Mouse (Mus musculus): ENCODE results near the gene Grk3.

Grk3 gene

DNA sequence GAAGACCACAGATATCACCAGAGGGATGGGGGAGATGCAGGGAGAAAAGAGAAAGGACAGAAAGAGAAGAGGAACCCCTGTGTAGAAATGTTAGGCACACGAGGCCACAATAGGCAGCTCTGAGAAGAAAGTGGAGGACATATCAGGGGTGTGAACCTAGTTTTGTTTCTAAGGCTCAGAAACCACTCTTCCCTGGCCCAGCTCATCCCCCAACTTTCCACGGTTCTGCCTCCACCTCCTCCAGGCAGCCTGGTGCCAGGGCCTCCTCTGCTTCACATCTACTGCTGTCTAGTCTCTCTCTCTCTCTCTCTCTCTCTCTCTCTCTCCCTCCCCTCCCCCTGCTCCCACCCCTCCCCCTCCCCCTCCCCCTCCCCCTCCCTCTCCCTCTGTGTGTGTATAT, 7.1 kb downstream of the Grk3 start:
- DNase-seq (ENCODE audit: low spot score), result no peak

DNA sequence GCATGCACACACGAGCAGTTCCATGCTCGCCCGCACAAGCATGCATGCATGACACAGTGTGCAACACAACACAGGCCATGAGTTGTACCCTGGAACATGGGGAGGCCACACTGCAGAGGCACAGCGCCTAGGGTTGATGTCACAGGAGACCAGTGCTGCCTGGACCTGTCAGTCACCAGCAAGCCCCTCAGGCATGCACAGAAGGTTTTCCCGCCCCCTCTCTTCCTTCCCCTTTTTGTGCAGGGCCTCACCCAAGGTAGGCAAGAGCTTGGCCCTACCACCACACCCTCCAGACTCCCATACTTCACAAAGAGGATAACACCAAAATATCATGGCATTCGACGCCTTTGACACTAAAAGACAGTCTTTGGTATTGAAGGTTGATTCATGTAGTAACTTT, 8.6 kb downstream of the Grk3 start:
- DNase-seq (ENCODE audit: low spot score), result no peak

DNA sequence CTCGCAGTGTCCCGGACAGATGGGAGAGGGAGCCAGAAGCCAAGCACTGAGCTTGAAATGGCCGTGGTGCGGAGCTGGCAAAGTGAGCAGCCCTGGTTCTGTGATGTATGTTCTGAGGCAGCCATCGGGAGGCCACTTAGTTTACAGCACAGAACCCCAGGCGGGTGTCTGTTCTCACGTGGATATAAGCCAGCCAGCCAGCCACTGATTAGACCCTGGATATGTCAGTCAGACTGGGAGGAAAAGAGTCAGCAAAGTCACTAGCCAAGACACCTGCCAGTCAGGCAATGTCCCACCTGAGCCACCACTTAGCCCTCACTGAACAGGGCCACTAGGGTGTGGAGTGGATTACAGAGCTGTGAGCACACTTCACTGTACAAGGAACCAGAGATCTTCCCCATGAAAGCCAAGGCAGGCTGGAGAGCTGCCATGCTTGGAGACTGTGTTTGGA, 9.6 kb downstream of the Grk3 start:
- DNase-seq (ENCODE audit: low spot score), result no peak

DNA sequence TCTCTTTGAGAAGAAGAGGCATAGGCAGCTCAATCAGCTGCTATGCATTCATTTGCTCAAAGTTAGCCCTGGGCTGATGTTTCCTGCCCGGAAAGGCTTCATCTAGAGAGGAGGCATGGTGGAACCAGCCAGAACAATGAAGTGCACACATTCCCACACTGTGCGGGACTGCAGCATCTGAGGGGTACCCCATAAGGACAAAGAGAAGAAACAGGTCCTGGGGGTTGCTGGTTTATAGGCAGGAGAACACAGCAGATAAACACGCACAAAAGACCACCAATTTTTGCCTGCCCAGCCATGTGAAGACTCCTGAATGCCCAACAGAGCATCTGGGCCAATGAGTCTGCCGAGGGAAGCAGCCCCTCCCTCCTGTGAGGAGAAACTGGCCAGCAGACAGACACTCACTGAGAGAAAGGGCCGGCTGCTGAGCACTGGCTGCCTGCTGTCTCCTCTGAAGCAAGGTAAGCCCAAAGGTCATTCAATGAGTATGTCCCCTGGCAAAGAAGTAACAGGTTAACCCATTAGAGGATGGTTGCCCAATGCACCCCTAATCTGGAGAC, 12.7 kb downstream of the Grk3 start:
- DNase-seq (ENCODE audit: low spot score), result no peak

DNA sequence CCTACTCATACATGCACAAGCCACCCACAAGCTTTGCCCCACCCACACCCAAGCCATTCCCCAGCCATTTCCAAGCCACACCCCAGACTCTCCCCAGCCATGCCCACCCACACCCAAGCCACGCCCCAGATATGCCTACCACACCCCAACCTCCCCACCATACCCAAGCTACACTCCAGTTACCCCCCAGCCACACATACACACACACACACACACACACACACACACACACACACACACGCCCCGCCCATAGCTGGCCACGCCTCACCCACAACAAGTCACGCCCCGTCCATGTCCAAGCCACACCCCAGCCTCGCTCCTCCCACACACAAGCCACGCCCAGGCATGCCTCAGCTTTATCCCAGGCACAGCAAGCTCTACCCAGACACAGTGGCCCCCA, 16.4 kb downstream of the Grk3 start:
- no peak for DNase-seq (ENCODE audit: low spot score)

DNA sequence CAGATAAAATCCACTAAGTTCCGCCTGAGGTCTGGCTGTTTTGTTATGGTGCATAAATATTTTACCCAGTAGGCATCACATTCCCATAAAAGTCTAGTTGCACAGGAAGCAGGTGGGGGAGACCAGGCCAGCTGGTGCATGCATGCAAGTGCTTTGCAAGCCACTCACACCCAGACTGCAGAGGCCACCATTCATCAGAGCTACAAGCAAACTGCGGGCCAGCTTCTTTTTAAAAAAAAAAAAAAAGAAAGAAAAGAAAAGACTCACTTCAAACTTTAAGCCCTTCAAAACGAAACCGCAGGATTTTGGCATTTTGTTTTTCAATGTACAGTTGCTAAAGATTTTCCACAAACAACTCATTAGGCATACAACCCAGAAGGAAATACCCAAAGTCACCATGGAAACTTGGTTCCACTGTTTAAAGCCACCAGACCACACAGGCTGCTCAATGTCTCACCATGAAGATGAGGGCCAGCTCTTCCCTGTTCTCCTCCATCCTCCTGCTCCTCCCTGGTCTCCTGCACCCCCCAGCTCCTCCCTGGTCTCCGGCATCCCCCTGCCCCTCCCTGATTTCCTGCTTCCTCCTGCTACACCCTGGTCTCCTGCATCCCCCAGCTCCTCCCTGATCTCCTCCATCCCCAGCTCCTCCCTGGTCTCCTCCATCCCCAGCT, 17.9 kb downstream of the Grk3 start:
- no peak for DNase-seq (ENCODE audit: low spot score)

DNA sequence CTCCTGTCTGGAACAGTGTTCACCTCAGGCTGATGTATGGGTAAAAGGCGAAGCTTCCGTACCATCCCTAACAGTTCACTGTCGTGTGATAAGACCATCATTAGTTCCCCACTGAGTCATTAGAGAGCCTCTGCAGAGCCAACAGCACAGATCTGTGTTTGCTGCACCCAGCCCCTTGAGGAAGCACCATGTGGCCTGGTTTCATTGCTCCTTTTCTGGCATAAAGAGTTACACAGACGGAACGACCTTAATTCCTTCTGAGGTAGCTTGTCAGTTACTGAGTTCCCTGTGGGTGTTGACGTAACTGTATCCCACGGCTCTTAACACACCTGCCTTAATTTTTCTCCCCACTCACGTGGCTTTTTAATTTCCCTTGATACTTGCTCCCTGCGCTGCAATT, 24.3 kb downstream of the Grk3 start:
- no peak for DNase-seq (ENCODE audit: low spot score)

DNA sequence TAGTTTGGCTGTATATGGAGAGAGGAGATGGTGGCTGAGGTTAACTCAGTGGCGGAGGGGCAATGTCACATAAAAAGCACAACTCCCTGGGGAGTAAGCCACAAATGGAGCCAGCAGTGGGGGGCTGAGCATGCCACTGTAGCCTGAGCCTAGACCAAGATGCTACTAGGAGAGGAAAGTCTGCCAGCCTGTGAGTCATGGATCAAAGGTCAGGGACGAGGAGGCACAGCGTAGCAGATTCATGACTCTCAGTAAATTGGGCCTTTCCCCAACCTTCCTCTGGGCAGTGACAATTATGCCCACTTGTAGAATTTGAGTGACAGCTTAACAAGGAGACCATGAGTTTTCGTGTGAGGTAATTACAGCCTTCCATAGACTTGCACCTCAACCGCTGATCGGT, 33.7 kb downstream of the Grk3 start:
- DNase-seq (ENCODE audit: low spot score), result no peak

DNA sequence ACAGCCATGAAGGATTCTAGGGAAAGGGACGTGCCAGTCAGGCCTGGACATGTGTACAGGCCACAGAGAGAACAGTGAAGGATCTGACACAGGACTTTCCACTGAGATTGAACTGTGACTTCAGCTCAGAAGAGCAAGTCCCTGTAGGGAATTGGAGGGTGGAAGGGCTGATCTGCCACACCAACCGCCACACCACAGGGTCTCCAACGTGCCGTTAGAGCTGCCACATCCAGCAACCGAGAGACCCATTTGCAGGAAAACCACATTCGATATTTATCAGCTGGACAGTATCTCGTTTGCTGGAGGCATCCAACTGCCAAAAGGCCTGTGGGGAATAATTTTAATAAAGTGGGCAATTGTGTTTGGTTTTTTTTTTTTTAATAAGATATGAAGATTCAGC, 35.9 kb downstream of the Grk3 start:
- DNase-seq (ENCODE audit: low spot score), result no peak

DNA sequence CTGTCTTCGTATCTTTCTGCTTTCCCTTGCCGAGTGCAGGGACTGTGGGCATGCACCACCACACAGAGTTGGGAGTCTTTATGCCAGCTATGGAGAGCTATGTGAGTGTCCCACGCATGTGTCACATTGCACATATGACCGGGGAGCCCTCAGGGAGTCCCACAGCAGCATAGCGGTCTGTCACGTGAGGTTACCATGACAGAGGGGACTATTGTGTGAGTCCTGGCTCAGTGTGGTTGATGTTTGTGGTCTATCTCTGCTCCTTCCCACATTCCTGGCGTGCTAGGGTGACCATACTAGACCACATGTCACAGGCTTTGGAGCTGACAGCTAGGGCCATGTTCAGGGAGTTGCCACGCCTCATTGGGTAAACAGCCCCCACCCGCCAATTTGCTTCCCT, 36.4 kb downstream of the Grk3 start:
- DNase-seq (ENCODE audit: low spot score), result no peak

DNA sequence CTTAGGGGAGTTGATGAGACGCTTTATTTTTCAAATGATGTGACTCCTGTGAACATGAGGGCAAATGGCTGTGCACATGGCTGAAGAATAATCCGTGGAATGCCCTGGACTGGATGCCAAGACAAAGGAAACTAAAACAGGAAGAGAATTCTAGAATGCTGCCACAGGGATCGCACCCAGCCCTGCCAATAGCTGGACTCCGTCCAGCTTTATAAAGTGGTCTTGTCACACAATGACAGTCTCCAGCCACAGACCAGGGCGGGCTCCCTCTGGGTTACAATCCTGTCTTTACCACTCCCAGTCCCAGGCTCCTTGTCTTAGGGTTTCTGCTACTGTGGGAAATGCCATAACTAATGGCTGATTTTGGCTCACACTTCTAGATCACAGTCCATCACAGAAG, 38.5 kb downstream of the Grk3 start:
- no peak for DNase-seq (ENCODE audit: low spot score)

DNA sequence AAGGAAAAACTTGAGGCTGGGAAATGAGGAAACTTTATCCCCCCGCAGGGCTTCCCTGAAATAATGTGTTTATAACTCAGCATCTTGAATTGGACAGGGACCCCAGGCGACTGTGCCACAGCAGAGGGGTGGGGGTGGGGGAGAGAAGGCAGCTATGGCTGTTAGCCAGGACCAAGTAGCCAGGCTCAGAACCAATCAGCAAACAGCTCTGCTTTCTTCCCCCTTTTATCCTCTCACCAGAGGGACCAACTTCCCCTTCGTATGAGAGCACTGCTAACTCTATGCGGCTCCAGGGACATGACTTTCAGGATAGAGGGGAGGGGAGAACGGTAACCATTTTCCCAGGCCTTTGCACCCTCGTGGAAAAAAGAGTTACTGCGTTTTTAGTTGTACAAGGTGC, 42.0 kb downstream of the Grk3 start:
- no peak for DNase-seq (ENCODE audit: low spot score)

DNA sequence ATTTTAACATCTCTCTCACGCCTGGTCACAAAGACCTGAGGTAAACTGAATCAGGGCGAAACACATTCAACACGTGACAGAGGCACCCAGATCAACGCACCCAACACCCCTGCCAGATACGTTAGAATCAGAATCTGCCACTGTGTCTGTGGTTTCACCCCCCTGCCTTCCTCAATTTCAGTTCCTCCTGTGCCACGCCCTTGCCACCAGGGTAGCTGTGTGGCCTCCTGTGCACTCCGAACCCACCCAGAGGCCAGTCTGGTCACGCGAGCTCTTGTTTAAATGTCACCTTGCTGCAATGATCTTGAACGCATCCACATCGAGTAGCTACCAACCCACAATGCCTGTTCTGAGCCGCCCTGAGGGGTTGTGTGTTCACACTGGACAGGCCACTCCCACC, 43.3 kb downstream of the Grk3 start:
- no peak for DNase-seq (ENCODE audit: low spot score)

DNA sequence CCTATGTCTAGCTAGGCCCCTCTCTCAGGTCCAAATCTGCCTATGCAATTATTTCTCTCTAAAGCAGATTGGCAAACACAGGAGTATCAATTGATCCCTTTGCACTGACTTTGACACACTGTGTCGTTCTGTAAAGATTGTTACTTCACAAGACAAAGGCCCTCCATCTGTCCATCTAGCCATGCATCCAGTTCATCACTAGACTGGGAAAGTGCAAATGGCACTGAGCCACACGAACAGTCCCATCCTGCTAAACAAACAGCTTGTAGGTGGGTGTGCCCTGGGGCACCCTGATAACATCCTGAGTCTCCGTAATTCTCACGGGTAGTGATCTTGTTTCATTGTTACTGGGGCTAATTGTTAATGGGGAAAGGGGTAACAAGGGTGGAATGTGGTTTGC, 52.1 kb downstream of the Grk3 start:
- no peak for DNase-seq (ENCODE audit: low spot score)

DNA sequence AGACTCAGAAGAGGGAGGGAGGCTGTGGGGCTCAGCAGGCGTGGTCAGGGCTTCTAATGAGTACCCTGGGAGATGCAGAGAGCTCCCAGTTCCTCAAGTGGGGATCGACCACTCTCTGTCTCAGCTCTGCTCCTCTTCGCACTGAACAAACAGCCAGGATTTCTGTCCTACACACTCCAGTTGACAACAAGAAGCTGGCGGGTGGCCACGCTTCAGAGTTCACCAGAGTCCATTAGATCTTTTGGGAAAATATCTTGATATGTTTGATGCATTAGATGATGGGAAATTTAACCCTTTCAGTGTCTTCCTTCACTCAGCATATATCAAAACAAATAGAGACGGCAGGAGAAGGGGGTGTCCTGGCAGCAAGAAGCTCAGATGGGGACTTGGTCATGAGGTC, 53.4 kb downstream of the Grk3 start:
- no peak for DNase-seq (ENCODE audit: low spot score)

DNA sequence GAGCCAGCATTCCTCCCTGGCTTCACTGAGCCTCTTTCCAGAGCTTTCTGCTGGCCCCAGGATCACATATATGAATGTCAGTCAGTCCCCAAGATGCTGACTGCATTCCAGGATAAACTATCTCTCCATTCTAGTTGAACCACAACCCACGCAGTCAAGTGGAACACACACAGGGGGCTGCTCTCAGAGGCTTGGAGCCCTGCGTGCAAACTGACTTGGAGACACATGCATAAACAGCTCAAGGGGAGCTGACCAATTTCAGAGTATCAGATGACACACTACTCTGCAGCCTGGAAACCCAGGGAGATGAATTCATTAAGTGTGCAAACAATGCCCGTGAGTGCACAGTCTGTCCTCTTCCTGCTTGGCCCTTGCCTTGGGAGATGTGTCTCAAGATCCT, 54.7 kb downstream of the Grk3 start:
- no peak for DNase-seq (ENCODE audit: low spot score)

DNA sequence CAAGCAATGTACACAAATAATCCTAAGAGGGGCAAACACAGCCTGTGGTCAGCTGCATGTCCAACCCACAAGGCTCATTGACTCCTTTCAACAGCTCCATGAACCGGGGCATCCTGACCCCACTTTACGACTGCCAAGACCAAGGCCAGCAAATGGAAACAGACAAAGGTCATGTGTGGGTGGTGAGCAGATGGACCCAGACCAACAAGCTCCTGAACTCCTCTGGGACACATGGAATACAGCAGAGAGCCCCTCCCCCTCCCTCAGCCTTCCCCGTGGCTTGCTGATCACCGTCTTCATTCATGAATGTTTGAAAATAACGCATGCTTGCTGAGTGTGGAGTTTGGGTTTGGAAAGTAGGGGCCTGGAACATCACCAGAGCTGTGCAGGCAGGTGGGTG, 57.3 kb downstream of the Grk3 start:
- no peak for DNase-seq (ENCODE audit: low spot score)

DNA sequence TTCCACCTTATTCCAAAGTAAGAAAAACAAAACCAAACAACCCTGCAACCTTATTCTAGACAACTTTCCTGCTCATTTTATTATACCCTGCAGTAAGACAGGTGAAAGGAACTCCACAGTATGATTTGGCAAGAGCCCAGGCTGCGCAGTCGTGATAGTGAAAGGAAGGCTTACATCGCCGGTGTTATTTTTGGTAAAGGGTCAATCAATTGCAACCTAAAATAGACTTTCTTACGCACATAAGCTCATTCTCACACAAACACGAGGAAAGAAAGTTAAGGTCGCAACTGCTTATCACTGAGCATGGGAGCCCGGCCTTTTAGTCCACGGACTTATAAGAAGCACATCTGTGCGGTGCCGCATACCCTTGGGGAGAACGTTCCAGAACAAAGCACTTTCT, 58.8 kb downstream of the Grk3 start:
- no peak for DNase-seq (ENCODE audit: low spot score)

DNA sequence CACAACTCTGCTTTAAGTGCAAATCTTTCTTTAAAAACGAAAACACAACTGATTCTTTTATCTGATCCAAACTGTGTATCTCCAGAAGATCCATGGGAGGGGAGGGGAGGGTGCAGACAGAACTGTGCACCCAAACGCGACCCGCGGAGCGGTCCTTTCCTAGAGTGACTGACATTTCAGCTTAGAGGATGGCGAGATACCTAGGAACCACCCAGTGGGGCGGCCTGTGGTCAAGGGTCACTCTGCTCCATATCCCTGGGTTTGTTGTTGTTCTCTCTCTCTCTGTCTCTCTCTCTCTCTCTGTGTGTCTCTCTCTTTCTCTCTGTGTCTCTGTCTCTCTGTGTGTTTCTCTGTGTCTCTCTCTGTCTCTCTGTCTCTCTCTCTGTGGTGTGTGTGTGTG, 59.2 kb downstream of the Grk3 start:
- no peak for DNase-seq (ENCODE audit: low spot score)

DNA sequence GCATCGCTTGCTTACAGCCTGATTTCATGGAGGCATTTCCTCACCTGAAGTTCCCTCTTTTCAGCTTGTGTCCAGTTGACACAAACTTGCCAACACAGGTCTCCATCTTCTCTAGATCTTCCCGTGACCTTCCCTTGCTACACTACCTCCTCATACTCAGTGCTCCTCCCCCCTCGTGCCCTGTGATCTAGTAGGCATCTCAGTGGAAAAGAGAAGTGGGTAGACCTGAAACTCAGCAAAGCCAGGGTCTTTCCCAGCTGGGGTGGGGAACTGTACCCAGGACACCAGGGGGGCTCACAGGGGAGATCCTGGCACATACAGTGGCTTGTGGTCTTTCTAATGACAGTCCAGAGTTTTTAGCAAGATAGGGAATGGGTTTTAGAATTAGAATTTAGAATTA, 64.7 kb downstream of the Grk3 start:
- DNase-seq (ENCODE audit: low spot score), result no peak

DNA sequence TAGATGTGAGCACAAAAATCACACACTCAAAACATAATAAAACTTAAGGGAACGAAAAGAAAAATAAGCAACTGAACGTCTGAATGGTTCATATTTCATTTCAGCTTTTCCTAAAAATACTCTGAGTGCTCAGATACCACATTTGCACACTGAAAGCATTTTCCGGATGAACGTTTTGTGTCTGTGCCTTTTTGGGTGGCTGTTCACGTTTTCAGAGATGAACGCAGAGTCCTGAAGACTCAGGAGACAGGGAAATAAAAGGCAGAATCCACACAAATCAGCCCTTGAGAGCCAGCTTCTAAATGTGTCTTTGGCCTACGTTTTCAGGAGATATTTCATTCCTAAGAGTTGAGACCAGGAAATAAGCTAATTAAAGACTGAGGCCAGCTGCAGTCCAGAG, 69.7 kb downstream of the Grk3 start:
- DNase-seq (ENCODE audit: low spot score), result no peak

DNA sequence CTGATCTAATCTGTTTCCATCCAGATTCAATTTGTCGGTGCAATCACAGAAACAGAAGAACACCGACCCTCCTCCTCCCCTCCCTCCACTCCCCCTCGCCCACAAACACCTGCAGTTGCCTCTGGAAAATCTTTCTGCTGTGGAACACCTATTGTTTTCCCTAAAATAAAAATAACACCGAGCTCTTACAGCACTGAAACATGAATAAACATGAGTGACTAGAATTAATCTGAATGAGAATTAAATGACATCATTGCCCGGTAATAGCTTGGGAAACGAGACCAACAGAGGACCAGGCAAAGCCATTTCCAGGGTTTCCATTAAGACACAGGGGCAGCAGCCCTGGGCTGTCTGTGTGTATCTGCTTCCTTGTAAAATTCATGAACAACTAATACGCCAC, 73.3 kb downstream of the Grk3 start:
- no peak for DNase-seq (ENCODE audit: low spot score)

DNA sequence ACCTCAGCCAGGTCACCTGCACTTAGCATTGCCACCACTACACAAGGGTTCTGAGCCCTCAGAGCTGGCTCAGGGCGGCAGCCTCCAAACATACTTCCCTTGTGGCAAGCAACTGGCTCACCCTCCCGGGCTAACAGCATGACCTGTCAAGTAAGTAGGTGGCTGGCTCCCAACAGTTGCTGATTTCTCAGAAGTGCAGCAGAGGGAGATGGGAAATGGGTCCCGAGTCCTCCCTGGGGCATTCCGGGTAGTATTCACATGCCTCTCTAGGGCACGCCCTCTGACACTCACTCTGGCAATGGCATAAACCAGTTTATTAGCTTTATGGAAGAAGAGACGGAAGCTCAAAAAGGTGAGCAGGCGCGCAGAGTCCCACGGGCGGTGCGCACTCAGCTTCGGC, 74.6 kb downstream of the Grk3 start:
- DNase-seq (ENCODE audit: low spot score), result no peak

DNA sequence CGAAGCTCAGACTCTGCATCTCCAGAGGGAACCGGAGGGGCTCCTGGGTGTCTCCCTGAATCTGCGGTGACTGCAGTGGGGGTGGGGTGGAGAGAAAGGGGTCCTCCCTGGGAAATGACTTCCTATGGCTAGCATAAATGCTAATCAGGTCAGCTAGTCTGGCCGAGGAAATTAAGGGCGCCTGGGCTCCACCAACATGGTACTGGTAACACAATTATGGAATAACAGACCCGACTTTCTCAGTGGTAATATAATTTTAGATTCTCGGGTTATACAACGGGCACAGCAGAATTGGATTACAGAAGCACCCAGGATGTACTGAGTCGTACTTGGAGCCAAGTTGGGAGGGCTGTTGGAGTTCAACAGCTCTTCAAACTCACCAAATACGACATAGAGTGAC, 79.0 kb downstream of the Grk3 start:
- no peak for DNase-seq (ENCODE audit: low spot score)

DNA sequence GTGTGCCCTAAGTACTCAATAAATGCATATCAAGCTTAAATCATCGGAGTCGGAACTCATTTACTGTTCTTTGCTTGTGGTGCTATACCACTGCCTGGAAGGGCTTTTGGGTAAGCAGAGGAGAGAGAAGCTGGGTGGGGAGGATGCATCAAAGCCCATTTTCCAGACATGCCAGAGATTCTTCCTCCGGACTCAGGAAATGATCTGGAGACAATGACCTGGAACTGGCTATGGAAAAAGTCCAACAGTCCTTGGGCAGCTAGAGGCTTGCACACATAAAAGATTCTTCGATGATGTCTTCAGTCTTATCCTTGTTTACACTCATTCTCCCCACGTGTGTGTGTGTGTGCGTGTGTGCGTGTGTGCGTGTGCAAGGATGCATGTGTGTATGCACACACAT, 80.2 kb downstream of the Grk3 start:
- no peak for DNase-seq (ENCODE audit: low spot score)

Data from layer of hippocampus, adult 9-10 months (tissue).